Mouse (Mus musculus) urinary bladder, adult 2 months (tissue): ENCODE results near the gene Gm12216. TPM values are rescaled to one million over a fixed set of nuclear protein-coding genes. Genes with fewer than 3 reads are reported as not detected.

Experiments used
- DNase-seq: peaks from one replicate; pipeline ENCODE4 v3.0.0; 2022; ENCODE audit warnings: low spot score
- polyA plus RNA-seq: library from polyadenylated mRNA; depleted of rRNA; stranded (reverse); fragments of >200 nt; gene quantifications from 2 replicates; pipeline ENCODE4 v1.2.3, GENCODE M21; 2012

Gm12216 gene
- polyA plus RNA-seq, 1 experiment = 17.0 TPM

DNA sequence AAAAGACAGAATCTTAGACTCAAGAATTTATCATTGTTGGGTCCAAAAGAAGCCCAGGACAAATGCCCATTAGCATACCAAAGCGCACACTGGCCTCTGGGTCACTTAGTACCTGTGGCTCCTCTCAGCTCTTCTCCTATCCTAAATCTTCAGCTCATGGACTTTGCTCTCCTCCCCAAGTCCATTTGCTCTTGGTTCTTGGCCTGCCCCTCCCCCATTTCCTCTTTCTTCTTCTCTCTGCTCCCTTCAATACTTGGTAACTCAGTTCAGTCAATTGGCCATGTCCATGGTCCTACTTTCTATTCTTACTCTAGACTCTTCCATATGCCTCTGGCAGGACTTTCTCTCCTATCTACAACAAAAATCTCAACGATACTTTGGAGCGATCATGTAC lies 37.1 kb downstream of the Gm12216 start:
- no peak for DNase-seq

GRCm38 (mm10) chr11:53821230-53821944 lies 37.7 kb downstream of the Gm12216 start:
- no peak for DNase-seq

DNA sequence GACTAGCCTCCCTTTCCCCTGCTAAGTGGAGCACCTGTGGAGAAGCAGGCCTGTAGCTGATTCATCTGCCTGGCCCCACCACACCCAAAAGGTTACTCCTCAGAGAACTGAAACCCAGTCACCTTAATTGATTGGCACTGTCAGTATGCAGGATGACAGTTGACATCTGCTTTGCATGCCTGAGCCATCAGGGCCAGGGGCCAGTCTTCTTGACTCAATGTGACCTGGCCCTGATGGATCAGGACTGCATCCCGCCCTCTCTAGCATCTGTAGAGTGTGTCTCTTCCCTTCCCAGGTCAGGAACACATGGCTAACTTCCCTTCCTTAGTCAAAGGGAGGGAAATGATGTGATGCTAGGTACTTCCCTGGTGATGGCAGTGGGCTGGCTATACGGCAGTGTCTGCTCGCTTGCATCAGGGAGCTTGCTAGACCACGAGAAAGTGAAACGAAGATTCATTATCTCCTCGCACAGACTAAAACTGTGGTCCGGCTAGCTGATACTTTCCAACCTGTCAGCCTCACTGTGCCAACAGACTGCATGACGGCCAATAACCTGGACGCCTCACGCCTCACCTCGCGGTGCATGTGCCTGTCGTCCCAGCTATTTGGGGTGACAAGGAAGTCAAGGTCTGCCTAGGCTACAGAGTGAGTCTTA lies 38.4 kb downstream of the Gm12216 start:
- DNase-seq = no peak

- no peak for DNase-seq
These were observed 39.5 kb downstream of the Gm12216 start for GRCm38 (mm10) chr11:53819511-53819910.

DNA sequence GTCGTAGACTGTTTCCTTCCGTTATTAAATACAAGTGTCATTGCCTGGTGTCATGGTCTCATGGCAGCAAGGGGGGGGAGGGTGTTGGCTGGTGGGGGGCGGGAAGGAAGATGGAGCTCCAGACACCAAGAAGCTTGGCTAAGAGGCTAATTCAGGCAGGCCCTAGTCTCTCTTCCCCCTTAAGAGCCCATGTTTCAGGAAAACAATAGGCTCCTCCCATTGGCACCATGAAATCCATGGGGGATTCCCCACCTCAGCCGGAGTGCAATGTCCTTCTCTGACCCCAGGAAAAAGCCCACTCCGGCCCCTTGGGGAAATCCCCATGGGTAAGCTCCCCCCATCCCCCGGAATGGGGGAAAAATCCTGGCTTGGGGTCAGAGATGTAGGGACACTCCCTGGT lies 40.3 kb downstream of the Gm12216 start:
- DNase-seq = no peak

- no peak for DNase-seq
These were observed 42.1 kb downstream of the Gm12216 start for GRCm38 (mm10) chr11:53816841-53817375.

- DNase-seq = no peak
These were observed 44.2 kb downstream of the Gm12216 start for GRCm38 (mm10) chr11:53814810-53815209.

GRCm38 (mm10) chr11:53813001-53813868 lies 45.8 kb downstream of the Gm12216 start:
- no peak for DNase-seq

DNA sequence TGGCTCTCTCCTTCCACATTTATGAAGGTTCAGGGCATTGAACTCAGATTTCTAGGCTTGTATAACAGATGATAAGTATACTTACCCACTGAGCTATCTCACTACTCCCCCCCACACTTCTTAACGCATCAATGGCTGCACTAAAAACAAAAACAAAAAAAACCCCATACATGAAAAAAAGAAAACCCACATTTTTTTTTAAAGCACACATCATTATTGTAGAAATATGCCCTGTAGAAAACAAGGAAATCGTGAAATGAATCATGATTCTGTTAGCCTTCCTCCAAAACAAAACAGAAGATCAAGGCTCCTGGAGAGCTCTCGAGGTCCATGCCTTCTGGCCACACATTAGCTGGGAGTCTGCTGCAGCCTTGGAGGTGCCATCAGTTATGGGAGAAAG lies 47.7 kb downstream of the Gm12216 start:
- DNase-seq = no peak

DNA sequence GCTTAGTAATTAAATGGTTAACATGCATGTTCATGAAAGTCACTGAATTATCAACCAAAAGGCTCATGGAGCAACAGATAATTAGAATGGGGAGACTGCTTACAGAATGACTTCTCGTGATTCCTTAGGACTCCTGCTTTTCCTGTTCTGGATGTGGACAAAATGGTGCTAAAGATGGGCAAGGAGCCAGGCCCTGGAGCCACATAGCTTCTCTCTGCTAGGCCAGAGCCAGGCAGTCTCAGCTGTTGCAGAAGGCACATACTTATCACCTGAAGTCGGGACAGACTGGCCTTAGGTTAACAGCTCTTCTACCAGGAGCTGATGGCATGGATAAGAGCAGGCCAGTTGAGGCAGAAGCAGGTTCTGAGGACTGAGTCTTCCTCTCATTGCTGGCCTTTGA lies 48.3 kb downstream of the Gm12216 start:
- no peak for DNase-seq

- DNase-seq = no peak
These were observed 48.9 kb downstream of the Gm12216 start for GRCm38 (mm10) chr11:53810156-53810555.

DNA sequence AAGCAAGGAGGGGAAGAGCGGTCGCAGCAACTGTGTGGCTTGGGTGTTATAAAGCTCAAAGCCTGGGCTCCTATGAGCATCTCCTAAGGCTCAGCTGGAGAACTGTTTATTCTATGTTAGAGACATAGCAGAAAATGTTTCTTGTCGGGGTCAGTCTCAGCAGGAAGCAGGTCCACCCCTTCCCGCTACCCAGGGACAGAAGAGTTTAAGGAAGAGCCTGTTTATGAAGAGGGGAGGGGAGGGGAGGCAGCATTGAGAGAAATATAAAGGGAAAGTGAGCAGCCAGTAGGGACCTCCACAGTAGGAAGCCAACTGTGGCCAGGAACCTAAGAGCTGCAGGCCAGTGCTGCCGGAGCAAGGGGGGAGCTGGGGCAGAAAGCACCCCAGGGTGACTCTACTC lies 49.7 kb downstream of the Gm12216 start:
- DNase-seq = no peak

GRCm38 (mm10) chr11:53805786-53806185 lies 53.3 kb downstream of the Gm12216 start:
- DNase-seq = no peak

- DNase-seq = no peak
These were observed 54.3 kb downstream of the Gm12216 start for GRCm38 (mm10) chr11:53804569-53805344.

GRCm38 (mm10) chr11:53803494-53803893 lies 55.6 kb downstream of the Gm12216 start:
- no peak for DNase-seq

DNA sequence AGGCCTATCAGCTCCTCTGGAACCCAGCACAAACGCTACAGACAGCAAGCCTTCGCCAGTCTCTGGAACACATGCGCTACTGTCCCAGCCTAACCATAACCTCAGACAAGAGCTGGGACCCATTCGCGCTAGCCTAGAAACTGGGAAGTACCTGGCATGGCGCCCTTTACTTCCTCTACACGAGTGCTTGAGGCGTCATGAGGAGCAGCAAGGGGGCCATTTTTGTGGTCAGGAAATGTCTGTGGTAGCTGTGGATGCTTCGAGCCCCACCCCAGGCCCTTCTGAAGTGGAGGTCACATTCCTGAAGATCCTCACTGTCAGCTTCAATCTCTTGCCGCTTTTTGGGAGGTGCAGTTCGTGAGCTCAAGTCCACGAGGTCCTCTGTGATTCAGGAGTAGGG lies 56.0 kb downstream of the Gm12216 start:
- DNase-seq = no peak

DNA sequence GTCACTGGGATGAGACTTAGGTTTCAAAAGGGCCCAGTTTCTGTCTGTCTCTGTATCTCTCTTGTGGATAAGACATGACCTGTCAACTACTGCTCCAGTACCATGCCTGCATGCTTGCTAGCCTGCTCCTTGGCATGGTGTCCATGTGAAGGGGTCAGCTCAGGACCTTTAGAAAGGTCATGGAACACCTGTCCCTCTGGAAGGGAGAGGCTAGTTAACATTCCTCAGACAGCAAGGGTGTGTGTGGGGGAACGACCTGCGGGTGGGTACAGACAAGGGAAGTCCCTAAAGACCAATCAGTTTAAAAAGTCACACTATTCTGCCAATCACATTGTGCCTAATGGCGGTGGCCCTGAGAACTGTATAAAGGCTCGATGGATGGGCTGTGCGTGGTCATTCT lies 58.1 kb downstream of the Gm12216 start:
- no peak for DNase-seq

DNA sequence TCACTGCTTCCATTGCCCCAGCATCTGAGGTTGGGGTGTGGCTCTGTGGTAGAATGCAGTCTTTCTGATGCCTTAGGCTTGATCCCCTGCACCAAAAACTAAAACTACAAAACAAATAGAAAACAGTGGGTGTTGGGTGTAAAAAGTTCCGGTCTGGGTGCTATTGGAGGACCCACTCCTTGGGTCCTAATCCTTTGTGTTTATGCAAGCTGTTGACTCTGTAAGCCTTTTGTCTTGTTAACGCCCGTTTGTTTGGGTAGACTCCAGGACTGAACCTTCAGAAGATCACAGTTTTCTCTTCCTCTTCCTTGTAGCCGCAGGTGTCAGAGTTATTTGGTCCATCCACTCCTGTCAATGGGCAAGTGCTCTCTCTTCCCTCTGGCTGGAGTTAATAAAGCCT lies 59.0 kb downstream of the Gm12216 start:
- DNase-seq = no peak

DNA sequence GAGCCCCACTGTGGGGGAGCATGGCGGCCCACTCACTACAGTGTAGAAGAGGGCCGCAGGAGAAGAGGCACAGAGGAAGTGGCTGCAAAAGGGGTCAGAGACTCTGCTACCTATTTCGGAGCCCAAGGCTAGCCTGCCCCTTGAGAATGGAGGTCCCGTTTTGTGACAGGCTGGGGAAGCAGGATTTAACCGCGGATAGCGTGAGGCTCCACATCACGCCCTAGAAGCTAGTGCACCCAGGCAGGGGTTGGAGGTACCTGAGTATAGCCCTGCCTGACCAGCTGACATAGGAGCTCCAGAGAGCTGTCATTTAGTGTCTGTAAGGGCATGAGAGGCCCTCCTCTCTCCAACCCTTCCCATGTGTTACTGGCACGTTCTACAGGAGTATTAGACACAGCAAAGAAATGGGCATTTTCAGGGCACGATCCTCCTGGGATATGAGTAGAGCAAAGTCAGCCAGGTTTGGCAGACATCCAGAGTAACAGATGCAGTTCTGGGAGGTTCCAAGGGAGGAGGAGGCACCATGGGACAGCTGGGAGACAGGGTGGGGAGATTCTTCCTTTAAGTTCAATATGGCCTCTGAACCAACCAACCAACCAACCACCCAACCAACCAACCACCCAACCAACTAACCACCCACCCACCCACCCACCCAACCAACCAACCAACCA lies 60.9 kb downstream of the Gm12216 start:
- no peak for DNase-seq

DNA sequence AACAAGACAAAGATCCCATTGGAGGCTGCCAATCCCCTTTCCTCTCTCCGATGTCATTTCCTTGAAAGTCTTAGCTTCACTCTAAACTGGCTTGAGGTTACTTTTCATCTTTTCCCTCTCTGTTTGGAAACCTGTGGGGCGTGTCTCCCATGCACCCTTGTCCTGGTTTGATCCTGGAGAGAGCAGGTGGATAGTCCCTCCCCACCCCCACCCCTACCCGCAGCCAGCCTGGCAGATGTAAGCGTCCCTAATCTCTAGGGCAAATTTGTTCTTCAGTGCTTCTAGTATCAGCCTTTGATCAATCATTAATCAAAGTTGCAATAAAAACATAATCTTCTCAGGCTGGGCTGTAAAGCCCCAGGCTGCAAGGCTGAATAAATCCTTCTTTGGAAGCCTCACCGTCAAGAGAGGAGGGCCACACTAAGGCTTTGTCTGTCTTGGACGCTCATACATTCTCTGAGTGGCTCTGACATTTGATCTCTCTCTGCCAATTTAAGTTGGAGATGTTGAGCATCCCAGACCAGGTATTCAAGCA lies 61.6 kb downstream of the Gm12216 start:
- DNase-seq = no peak
